Mouse (Mus musculus) cerebellum, adult 8-10 months (tissue): ENCODE measurements at regions not wholly inside any gene's neighbourhood (a gene's known extent, or its start where the extent isn't known, plus 50 kb on each side); places are given as distances from the start of the nearest gene placed in this dataset.

Experiments
- DNase-seq: peaks from one replicate; pipeline ENCODE4 v3.0.0; 2022

- DNase-seq: no peak
These were observed 181.5 kb downstream of the Tle3 start for GRCm38 (mm10) chr9:61553626-61554025.

GRCm38 (mm10) chr9:61551361-61551760 is 179.2 kb downstream of the Tle3 start:
- DNase-seq: no peak

- no peak for DNase-seq
These were observed 178.2 kb downstream of the Tle3 start for GRCm38 (mm10) chr9:61550326-61550725.

- no peak for DNase-seq
These were observed 177.6 kb downstream of the Tle3 start for GRCm38 (mm10) chr9:61549692-61550241.

GRCm38 (mm10) chr9:61537316-61538189 is 165.4 kb downstream of the Tle3 start:
- no peak for DNase-seq

- no peak for DNase-seq
These were observed 161.1 kb downstream of the Tle3 start for GRCm38 (mm10) chr9:61533237-61533636.

- DNase-seq: no peak
These were observed 158.3 kb downstream of the Tle3 start for GRCm38 (mm10) chr9:61530263-61531045.

- no peak for DNase-seq
These were observed 156.2 kb downstream of the Tle3 start for GRCm38 (mm10) chr9:61528286-61528865.

- no peak for DNase-seq
These were observed 155.4 kb downstream of the Tle3 start for GRCm38 (mm10) chr9:61527491-61528056.

- DNase-seq: no peak
These were observed 148.0 kb downstream of the Tle3 start for GRCm38 (mm10) chr9:61520136-61520535.

- DNase-seq: no peak
These were observed 145.7 kb downstream of the Tle3 start for GRCm38 (mm10) chr9:61517906-61518305.

- no peak for DNase-seq
These were observed 139.3 kb downstream of the Tle3 start for GRCm38 (mm10) chr9:61511436-61511835.

- no peak for DNase-seq
These were observed 138.2 kb downstream of the Tle3 start for GRCm38 (mm10) chr9:61510217-61510893.

GRCm38 (mm10) chr9:61509591-61510191 is 137.5 kb downstream of the Tle3 start:
- DNase-seq: no peak

GRCm38 (mm10) chr9:61509091-61509490 is 136.9 kb downstream of the Tle3 start:
- DNase-seq: no peak

GRCm38 (mm10) chr9:61500851-61501250 is 128.7 kb downstream of the Tle3 start:
- DNase-seq: no peak

- no peak for DNase-seq
These were observed 120.7 kb downstream of the Tle3 start for GRCm38 (mm10) chr9:61492896-61493295.

GRCm38 (mm10) chr9:61491131-61491712 is 119.1 kb downstream of the Tle3 start:
- DNase-seq: no peak

- DNase-seq: no peak
These were observed 117.8 kb downstream of the Tle3 start for GRCm38 (mm10) chr9:61489983-61490382.

- DNase-seq: no peak
These were observed 117.0 kb downstream of the Tle3 start for GRCm38 (mm10) chr9:61489147-61489546.

GRCm38 (mm10) chr9:61487824-61488223 is 115.7 kb downstream of the Tle3 start:
- no peak for DNase-seq

GRCm38 (mm10) chr9:61487146-61487545 is 115.0 kb downstream of the Tle3 start:
- DNase-seq: no peak
